Mouse (Mus musculus): ENCODE data around the gene Fastkd5.
"Not testable (repeated sequence)": the region's sequence is repeated elsewhere in the genome, so short reads cannot be mapped to it uniquely, and the experiment has no call there.

Fastkd5 gene

GRCm38 (mm10) chr2:130629839-130630203, at the start of gene Fastkd5, which contains the start of gene Ubox5:
Gene Fastkd5, minus strand, starts transcription at chr2:130630027.
Gene Ubox5, minus strand, starts transcription at chr2:130630038.
- DNase-seq, result peak; percentile 94 to 97

GRCm38 (mm10) chr2:130679154-130679553, 49.3 kb upstream of the Fastkd5 start:
- DNase-seq, result no peak

- no peak for DNase-seq
These were observed 47.4 kb upstream of the Fastkd5 start for GRCm38 (mm10) chr2:130677211-130677610.

GRCm38 (mm10) chr2:130667559-130667958, 37.7 kb upstream of the Fastkd5 start, which contains the start of gene Itpa:
Gene Itpa, plus strand, starts transcription at chr2:130667610.
- DNase-seq, result peak; percentile 87 to 95

- DNase-seq, result peak; percentile 94 to 96
These were observed 34.4 kb upstream of the Fastkd5 start, which contains the start of gene Ddrgk1 for GRCm38 (mm10) chr2:130664102-130664701. Gene Ddrgk1, minus strand, starts transcription at chr2:130664659.

DNA sequence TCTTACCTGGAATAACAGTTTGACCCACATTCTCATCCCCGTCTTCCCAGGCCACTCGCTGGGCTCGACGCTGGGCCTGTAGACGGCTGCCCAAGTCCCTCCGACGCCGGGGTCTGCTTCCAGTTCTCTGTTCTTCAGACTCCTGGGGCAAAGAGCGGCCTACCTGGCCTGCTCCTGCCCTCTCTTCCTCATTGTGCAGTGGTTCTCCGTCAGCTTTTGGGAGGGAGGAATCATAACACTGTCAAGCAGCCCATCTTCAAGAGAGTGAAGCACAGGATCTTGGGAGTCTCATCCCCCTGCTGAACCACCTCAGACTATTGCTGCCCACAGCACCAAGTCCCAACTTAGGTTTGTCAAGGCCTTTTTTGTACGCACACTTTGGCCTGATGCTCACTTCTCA, 33.5 kb upstream of the Fastkd5 start:
- DNase-seq, result no peak

- DNase-seq, result no peak
These were observed 28.7 kb upstream of the Fastkd5 start for GRCm38 (mm10) chr2:130658530-130658929.

- DNase-seq, result no peak
These were observed 27.7 kb upstream of the Fastkd5 start for GRCm38 (mm10) chr2:130657541-130657940.

- no peak for DNase-seq
These were observed 26.7 kb upstream of the Fastkd5 start for GRCm38 (mm10) chr2:130656536-130656935.

- DNase-seq, result no peak
These were observed 26.0 kb upstream of the Fastkd5 start for GRCm38 (mm10) chr2:130655660-130656339.

DNA sequence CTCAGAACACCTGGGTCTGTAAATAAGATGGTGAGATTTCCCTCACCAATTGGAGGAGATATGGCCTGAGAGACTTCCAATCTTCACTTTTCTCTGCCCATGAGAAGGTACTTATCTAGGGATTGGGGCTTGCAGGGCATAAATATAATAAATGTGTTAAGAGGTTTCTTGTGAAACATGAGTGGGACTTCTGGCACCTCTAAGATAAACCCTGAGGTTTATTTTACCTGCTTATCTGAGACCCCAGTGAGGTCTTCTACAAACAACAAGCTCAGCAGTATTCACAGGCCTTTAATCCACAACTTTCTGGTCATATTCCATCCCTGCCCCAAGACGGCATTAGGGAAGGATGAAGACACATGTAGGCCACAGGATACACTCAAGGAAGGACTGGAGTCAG, 23.9 kb upstream of the Fastkd5 start:
- no peak for DNase-seq

DNA sequence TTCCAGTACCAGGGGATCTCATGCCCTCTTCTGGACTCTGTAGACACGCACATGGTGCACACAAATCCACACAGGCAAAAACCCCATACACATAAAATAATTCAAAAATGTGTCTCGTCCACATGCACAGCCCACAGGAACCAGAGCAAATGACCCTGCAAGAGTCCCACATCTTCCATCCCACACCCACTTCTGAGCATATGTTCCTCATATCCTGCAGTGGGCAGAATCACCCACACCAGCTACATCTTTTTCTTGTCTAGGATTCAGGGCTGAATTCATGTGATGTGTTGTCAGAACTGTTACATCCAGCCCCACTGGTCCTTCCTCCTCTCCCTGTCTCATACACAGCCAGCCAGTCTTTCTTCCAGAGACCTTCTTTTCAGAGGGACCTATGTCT, 23.5 kb upstream of the Fastkd5 start:
- no peak for DNase-seq

DNA sequence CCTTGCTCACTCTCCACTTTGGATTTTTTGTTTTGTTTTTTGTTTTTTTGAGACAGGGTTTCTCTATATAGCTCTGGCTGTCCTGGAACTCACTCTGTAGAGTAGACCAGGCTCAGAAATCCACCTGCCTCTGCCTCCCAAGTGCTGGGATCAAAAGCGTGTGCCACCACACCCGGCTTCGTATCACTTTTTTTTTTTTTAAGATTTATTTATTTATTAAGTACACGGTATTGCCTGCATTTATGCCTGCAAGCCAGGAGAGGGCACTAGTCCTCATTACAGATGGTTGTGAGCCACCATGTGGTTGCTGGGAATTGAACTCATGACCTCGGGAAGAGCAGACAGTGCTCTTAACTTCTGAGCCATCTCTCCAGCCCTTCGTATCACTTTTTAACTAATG, 19.2 kb upstream of the Fastkd5 start:
- not testable (repeated sequence) for DNase-seq

DNA sequence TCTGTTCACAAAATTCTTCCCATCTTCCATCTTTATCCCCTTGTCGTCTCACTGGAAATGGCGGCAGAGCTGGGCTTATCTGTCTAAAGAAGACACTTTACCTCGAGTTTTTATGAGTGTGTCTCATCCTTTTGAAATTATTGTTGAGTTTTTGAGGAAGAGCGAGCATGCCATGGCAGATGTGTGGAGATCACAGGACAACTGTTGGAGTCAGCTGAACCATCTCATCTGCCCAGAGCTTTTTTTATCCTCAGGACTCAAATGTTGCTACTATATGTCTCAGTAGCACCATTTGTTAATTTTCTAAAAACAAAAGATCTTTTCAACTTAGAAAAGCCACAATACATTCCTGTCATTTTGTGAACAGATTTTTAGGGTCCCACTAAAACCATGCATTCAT, 15.4 kb upstream of the Fastkd5 start:
- DNase-seq, result no peak

DNA sequence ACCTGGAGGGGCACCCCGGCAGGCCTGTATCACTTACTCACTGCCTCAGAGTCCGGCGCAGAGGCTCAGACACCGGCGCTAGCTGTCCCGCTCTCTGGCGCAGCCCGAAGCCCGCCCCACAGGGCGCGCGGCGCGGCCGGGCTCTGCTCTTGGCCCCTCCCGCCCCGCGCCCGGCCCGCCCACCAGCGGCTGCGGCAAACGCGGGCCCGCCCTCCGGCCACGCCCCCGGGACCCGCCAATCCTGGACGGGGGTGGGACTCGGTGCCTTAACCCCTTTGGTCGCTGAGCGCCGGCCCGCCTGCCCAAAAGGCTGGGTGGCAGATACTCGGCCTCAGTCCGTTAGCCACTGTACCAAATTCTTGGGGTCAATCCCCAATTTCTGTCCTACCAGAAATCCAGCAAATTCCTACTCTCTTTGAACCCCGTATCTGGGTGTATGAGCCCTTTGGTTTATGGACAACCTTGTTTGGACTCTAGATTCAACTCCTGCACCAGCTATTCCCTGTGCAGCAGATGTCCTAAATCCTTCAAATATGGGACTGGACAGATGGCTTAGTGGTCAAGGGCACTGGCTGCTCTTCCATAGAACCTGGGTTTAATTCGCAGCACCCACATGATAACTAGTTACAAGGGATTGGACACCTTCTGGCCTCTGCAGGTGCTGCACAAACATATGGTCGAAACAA, 13.0 kb upstream of the Fastkd5 start, which contains the start of gene Lzts3:
Gene Lzts3, minus strand, starts transcription at position 120 of the 686 bp plus-strand sequence.
- peak; percentile 93 to 97 for DNase-seq

- peak in 1 of 2 experiments; percentile 59 for DNase-seq
These were observed 12.4 kb upstream of the Fastkd5 start for GRCm38 (mm10) chr2:130642197-130642660.

DNA sequence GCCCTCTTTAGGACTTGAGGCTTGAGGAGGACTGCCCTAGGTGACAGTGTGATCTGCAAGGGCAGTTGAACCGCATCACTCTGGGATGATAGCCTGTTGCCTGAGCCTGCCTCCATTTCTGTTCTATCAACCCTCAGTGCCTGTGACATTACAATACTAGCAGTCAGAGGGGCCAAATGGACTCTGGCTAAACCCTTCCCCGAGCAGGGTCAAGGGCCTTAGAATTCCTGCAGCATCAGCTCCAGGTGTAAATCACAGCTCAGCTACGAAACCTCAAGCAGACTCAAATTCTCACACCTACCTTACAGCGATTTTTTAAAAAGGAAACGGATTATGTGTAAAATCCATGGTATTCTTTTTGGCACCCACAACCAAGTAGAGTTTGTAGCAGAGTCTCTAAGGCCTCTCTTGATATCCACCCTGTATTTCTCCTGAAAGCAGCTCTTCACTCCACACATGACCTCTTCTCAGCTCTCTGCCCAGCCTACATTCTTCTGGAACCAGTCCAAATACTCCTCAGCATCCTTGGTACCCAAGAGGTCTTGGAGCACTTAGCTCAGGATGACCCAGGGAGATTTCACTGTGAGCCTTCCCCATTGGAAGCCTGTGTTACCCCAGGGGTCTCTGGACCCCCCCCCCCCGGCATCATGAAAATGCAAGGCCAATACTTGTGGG, 11.7 kb upstream of the Fastkd5 start:
- peak; percentile 33 to 72 for DNase-seq

DNA sequence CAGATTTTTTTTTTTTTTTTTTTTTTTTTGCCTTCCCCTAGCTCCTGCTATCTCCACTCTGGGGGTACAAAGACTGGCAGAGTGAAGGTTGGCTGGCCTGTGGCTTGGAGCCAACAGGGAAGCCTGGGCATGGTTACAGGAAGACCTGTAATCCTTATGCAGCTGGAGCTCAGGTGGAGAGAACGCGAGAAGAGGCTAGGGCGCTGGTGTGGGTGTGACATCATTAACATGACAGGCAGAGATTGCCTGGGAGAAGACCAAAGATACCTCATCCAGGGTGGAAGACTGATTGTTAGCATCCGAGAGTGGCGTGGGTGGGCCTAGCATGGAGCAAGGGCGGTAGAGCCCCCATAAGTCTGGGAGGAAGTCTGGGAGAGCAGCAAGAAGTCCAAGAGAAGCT, 9.4 kb upstream of the Fastkd5 start:
- DNase-seq, result peak; percentile 59 to 80

- DNase-seq, result peak; percentile 93 to 97
These were observed 8.3 kb upstream of the Fastkd5 start for GRCm38 (mm10) chr2:130638101-130638611.

- DNase-seq, result peak in 1 of 2 experiments; percentile 52
These were observed 6.0 kb upstream of the Fastkd5 start for GRCm38 (mm10) chr2:130635847-130636246.

GRCm38 (mm10) chr2:130634739-130635411, 5.0 kb upstream of the Fastkd5 start:
- DNase-seq, result peak in 1 of 2 experiments; percentile 46

Data from kidney, postnatal 25 days (tissue).